Mouse (Mus musculus) gastrocnemius, postnatal 14 days (tissue): ENCODE measurements around the gene Atp1a1. TPM values are rescaled to one million over a fixed set of nuclear protein-coding genes. Genes with fewer than 3 reads are reported as not detected.

Source experiments
- DNase-seq: peaks from one replicate; pipeline ENCODE4 v3.0.0; 2021; ENCODE audit warnings: mixed read lengths
- intact Hi-C: fragments of 180-260 bp; cut with DNase I; formaldehyde crosslinking; loops from one replicate; pipeline ENCODE4 v1.15.1; 2025; ENCODE audit warnings: low total_unique reads
- total RNA-seq, 2 experiments: library from RNA; stranded (reverse); gene quantifications; 2 replicates each; pipeline ENCODE4 v1.2.3; 2021

Atp1a1 gene
- total RNA-seq, 2 experiments from 2014 or later: 54.3 to 64.5 TPM

DNA sequence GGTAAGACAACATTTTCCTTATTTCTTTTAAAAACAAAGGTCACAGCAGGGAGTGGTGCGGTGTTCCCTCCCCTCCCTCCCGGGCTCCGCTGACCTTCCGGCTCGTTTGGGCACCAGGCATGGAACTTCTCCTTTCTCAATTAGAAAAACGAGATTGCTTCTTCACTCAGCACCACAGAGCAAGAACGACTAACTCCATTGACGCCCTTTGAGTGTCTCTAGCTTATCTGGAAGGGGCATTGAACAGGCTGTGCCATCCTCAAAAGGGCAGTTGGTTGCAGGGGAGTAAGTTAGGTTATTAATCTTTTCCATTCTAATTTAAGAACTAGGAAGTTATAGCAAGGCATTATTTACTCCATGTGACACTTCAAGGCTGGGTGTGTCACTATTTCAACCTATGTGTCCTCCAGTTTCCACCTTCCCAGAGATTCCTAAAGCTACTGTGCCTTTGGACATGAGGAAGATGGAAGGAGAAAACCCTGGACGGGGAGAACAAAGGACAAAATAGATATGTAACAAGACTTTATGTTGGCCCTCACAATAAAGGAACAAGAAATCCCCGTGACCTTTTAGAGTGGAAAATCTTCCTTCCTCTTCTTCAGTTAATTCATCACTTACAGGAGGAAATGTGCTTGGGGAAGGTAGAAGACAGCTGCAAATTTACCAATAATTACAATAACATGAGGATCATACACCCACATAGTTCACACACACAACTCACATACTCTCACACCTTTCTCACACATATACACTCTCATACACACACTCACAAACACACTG, 7.0 kb downstream of the Atp1a1 start:
- intact Hi-C loops: no loop called here
- DNase-seq: no peak

DNA sequence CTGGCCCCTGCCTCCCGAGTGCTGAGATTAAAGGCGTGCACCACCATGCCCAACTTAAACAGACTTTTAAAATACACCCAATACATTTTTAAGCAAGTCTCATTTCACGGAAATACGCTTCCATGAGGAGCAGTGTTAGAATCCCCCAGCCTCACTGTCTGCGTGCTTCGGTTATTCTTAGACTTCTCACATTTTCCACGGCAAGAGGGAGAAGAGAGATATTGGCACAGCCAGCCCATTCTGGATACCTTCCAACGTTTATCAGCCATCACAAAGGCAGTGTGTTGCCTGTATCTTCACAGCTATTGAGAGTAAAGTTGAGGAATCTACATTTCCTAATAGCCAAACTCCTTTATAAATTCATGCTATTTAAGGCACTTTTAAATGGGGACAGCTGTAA, 7.8 kb downstream of the Atp1a1 start:
- intact Hi-C loops: no loop called here
- no peak for DNase-seq

DNA sequence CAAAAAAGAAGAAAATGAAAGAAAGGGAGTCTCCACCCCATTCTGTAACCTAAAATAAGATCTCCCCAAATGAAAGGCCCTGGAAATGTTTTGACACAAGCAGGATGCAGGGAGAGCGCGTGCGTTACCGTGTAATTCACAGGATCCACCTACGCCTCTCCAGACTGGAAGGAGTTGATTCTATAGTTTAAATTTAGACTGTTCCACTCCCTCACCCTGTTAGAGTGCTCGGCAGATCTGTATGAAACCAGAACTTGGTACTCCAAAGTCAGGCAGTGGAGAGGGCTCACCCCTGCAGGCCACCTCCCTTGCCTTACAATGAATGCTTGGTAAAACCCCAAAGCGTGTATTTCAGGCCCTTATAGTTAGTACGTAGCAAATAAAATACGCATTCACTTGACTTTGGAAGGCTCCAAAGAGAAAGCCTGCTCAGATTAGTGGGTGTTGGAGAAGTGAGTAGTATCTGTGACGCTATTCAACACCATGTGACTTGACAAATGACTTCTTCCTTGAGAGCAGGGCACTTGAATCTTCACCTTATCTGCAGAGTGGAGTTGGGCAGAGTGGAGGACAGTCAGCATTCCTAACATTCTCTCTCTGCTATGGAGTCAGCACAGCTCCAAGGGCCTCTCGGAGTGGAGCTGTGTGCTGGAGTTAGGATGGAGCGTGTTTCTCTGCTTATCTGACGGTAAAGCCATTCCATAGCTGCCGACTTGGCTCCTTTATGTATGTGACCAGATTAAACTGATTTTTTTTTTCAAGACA, 8.4 kb downstream of the Atp1a1 start:
- DNase-seq: no peak
- intact Hi-C loops: no loop called here

- intact Hi-C loops: no loop called here
- DNase-seq: no peak
These were observed 9.5 kb downstream of the Atp1a1 start for GRCm38 (mm10) chr3:101594982-101595381.

DNA sequence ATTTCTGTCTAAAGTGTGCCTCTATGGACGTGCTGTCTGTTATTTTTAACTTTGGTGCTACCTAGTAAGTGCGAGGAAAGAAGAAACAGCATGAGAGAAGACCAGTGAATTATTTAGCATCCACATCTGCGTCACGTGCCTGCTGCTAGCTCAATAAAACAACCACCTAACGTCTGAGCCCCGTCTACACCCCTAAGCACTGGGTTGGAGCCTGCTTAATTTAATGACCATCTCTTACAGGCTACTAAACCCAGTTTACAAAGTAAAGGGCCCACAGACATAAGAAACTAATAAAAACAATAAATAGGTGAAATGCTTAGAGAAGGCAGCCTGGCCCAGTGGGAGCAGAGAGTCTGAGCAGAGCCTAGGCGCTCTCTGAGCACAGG, 11.2 kb downstream of the Atp1a1 start:
- intact Hi-C loops: no loop called here
- no peak for DNase-seq

DNA sequence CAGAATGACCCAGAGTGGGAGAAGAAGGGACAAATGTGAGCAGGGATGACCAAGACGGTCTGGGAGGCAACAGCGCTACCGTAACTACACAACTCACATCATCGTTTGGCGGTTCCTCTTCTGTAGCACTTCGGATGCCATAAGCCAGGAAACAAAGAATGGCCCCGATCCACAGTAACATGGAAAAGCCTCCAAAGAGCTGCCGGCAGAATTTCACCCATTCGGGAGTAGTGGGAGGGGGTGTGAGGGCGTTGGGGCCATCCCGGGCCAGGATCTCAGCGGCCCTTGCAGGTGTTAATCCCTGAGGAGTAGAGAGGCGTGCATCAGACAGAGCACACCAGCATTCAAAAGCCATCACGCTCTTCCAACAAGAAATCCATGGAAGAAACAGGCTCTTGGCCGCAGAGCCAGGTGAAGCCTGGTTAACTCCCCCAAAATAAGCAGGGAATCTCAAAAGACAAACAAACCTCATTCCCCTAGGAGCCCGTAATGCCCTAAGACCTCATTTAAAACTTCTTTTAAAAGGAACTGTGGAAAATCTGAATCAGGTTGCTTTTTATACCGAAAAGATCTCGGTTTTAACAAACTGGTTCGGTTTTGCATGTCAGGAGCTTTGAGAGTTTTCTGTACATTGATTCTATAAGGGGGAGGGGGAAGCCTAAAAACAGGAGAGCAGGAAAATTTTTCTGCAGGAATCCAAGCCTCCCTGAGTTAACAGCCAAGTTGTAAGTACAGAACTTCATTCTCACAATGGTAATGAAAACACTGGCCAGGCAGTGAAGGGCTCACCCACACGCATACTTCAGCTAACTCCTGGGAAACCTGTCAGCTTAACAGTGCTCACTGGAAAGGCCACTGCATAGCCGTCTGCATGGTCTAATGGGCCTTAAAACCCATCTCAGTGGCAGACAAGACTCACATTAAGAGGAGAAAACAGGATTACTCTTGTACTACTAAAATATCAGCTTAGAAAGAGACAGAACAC, 11.9 kb downstream of the Atp1a1 start:
- intact Hi-C loops: no loop called here
- no peak for DNase-seq

GRCm38 (mm10) chr3:101590380-101590779, 14.1 kb downstream of the Atp1a1 start:
- intact Hi-C loops: no loop called here
- DNase-seq: no peak

DNA sequence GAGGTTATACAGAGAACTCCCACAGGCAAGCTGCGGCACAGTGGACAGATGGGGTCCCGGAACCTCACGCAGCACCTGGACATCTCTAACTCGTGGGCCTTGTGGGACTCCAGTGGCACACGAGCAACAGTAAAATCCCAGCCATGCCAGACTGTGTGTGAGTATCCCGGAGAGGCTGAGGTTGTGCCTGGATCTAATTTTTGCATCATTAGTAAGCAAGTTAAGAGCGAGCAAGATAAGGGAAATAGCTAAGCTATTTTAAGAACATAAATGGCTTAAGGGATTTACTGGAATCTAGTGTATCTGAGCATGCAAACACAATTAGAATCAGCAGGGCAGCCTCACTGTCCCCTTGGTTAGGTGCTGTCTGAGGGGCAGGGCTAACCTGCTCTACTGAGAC, 16.2 kb downstream of the Atp1a1 start:
- intact Hi-C loops: no loop called here
- DNase-seq: no peak

DNA sequence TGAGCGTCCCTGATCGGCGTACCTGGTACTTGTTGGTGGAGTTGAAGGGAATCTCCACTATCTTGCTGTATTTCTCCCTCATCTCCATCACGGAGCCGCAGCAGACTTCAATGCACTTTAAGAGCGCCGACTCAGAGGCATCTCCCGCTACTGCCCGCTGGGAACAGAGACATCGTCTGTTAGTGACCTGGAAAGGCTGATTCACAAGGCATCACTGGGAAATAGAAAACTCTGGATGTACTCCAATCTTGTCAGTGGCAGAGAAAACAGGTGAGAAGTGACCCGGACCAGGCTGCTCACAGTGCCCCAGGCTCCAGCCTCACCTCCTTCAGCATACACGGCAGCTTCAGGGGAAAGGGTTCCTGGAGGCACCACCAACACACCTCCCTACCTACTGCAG, 17.7 kb downstream of the Atp1a1 start:
- intact Hi-C loops: no loop called here
- no peak for DNase-seq

DNA sequence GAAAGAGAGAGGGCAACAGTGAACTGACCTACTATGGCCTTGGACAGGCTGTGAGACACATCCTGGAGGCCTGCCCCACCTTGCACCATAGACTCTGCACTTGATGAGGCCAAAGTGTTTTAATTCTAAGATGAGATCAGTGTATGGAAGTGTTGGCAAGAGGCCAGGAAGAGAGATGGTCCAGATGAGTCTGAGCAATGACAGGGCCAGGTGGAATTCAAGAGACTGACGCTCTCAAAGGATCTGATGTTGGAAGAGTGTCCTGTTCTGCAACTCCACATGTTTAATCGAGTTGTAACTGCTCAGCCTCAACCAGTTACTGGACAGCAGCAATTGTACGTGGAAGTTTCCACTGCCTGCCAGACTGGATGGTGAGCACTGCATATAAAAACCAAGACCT, 26.4 kb downstream of the Atp1a1 start:
- intact Hi-C loops: no loop called here
- DNase-seq: no peak

GRCm38 (mm10) chr3:101577361-101577760, 27.1 kb downstream of the Atp1a1 start:
- no peak for DNase-seq
- intact Hi-C loops: no loop called here

- DNase-seq: no peak
- intact Hi-C loops: no loop called here
These were observed 28.9 kb downstream of the Atp1a1 start for GRCm38 (mm10) chr3:101575527-101576085.

DNA sequence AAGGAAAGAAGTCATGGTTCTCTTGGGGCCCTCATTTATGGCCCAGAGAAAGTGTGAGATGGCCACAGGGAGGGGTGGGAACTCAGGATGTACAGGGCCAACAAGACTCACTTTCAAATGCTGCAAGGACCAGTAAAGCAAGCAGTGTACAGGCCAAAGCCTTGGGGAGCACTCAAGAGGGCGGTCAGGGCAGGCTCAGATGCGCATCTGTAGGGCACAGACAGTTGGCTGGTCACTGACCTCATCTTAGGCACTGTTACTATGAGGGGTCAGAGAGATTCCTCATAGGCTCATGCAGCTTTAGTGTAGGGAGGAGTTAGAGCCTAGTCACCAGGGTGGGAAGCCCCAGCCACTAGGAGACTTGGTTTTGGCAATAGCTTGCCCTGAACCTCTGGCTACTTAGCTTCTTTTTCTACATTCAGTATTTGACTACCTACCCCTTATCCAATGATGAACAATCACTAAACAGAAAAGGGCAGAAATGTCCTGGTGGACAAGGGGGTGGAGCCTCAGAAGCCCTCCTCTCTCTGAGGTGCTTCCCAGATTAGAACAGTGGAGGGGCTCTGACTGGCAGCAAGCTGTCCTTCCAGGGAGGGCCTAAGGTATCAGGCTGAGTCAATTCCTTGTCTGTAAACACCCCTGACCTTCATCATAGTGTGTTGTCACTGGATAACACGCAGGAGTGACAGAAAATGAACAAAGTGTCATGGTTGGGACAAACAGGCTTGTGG, 29.9 kb downstream of the Atp1a1 start:
- DNase-seq: no peak
- intact Hi-C loops: no loop called here

DNA sequence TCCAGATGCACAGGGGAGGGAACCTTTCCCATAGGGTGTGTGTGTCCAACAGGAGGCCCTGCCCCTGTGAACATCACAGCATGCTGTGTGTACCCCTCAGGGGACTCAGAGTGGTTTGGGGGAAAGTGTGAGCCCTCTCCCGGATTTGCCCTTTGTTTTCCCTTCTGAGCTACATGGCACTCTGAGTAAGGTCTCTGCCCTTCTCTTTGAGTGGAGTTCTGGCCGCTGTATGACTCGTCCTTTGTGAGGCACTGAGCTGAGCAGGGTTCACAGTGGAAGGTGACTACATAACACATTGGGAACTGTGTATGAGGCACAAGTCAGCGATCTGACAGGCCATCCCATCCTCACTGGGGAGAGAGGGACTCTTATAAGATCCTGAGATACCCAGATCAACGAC, 31.5 kb downstream of the Atp1a1 start:
- no peak for DNase-seq
- intact Hi-C loops: no loop called here

GRCm38 (mm10) chr3:101572174-101572626, 32.3 kb downstream of the Atp1a1 start:
- peak; percentile 44 for DNase-seq
- intact Hi-C loops: no loop called here

DNA sequence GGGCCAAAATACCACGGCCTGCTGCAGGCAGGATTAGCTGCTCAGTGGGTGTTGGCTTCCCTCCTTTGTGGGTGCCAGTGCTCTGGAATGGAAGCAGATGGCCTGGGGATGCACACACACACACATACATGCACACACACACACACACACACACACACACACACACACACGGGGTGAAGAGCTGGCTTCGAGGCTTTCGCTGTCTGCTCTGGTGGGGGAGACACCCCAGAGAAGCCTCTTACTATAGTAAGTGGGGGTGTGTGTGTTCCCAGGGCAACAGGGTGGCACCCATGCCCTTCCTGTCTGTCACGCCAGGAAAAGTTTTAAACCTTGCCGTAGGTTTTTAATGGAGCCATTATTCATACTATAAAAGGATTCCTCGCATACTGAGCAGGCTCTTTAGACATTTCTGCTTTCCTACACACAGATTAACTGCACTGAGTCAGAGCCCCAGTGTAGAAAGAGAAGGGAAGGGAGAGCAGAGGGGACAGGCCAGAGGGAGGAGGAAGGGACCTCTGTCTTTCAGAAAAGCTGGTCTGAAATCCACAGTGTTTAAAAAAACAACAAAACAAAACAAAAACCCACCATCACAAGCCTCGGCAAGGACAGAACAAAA, 32.9 kb downstream of the Atp1a1 start:
- no peak for DNase-seq
- intact Hi-C loops: no loop called here

DNA sequence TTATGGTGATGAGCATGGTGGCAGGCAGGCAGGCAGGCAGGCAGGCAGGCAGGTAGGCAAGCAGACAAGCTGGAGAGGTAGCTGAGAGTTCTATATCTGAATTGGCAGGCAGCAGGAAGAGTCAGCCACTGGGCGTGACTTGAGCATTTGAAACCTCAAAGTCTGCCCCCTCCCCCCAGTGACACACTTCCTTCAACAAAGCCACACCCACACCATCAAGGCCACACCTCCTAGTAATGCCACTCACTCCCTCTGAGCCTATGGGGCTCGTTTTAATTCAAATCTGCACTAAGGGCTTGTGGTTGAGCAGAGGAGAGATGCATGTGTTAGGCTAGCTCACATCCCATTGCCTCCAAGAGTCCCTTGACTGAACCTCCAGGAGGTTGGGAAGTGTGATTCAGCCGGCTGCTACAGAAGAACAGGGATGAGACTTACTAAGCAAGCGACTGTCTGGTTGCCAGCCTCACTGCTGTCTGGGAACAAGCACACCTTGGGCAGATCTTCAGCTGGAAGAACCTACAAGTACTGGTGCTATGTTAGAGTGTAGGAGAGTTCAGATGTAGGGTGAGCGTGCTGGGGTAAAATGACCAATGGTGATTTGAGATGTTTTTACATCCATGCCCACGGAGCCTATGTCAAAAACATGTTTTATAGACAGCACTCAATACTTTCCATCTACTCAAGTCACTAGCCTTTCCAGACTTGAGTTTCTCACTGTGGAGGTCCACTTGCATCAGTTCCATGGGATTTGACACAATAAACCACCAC, 33.6 kb downstream of the Atp1a1 start:
- DNase-seq: no peak
- intact Hi-C loops: no loop called here

DNA sequence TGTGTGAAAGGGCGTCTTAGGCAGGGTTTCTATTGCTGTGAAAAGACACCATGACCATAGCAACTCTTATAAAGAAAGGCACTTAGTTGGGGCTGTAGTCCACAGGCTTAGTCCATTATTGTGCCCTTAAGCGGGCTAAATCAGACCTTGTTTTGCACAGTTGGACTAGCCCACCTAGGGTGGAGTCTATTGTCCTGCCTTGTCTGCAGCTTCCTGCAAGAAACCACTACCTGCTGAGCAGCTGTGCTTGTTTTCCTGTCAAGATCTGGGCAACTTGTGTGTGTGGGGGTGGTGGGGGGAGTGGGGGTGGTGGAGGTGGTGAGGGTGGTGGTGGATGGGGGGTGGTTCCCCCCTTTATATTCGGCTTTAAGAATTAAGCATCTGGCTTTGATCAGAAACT, 34.2 kb downstream of the Atp1a1 start:
- intact Hi-C loops: no loop called here
- no peak for DNase-seq
